Mouse (Mus musculus) megakaryocyte-erythroid progenitor cell, adult 5-6 weeks (primary cell): ENCODE measurements around the gene Gm3095. TPM values are rescaled to one million over a fixed set of nuclear protein-coding genes. Genes with fewer than 3 reads are reported as not detected.
"Not testable (repeated sequence)": the region's sequence is repeated elsewhere in the genome, so short reads cannot be mapped to it uniquely, and the experiment has no call there.

Source experiments
- ATAC-seq: replicated peaks from 2 replicates; pipeline ENCODE4 v1.8.0; 2016; ENCODE audit warnings: mild to moderate bottlenecking, inconsistent platforms; ENCODE audit not compliant: severe bottlenecking, poor library complexity, low FRiP score, low TSS enrichment
- total RNA-seq, 2 experiments: library from RNA; stranded (forward) in 1 of 2; stranded (reverse) in 1 of 2; fragments of 200-1000, 215-1000 nt in 1 of 2; fragments of >200 nt in 1 of 2; fragmentation: Nextera tagmentation in 1 of 2; gene quantifications; 2 replicates each; pipeline ENCODE4 v1.2.3; 2014 to 2017

The Gm3095 gene
- total RNA-seq (2014; fragmentation: Nextera tagmentation) (not detected in 2 replicates), total RNA-seq (2017) (not detected in 2 replicates)

GRCm38 (mm10) chr14:3963247-3963646, at the start of gene Gm3095:
TSS of gene Gm3095 (plus strand) at chr14:3963547.
- ATAC-seq = not testable (repeated sequence)

- ATAC-seq = not testable (repeated sequence)
Observed at GRCm38 (mm10) chr14:3931456-3931855, 31.9 kb upstream of the Gm3095 start, which contains the start of gene Gm3029. TSS of gene Gm3029 (plus strand) at chr14:3931756.

- not testable (repeated sequence) for ATAC-seq
Observed at GRCm38 (mm10) chr14:3998094-3998493, 34.7 kb downstream of the Gm3095 start, which contains the start of gene Gm3099. TSS of gene Gm3099 (plus strand) at chr14:3998394.

Other genes with a start within 250 kb of the Gm3095 start
- not detected in 2 replicates for gene Gm3002, start 153.5 kb upstream of the Gm3095 start, total RNA-seq (2014; fragmentation: Nextera tagmentation)
- gene Gm3002, start 153.5 kb upstream of the Gm3095 start, total RNA-seq (2017) = not detected in 2 replicates
- gene Gm3033, start 117.3 kb upstream of the Gm3095 start, total RNA-seq (2014; fragmentation: Nextera tagmentation) = not detected in 2 replicates
- not detected in 2 replicates for gene Gm3033, start 117.3 kb upstream of the Gm3095 start, total RNA-seq (2017)
- gene Gm2916, start 79.4 kb upstream of the Gm3095 start, total RNA-seq (2014; fragmentation: Nextera tagmentation) = not detected in 2 replicates
- gene Gm2916, start 79.4 kb upstream of the Gm3095 start, total RNA-seq (2017) = not detected in 2 replicates
- not detected in 2 replicates for gene Gm3029, start 31.8 kb upstream of the Gm3095 start, total RNA-seq (2014; fragmentation: Nextera tagmentation)
- gene Gm3029, start 31.8 kb upstream of the Gm3095 start, total RNA-seq (2017) = not detected in 2 replicates
- gene Gm3099, start 34.8 kb downstream of the Gm3095 start, total RNA-seq (2014; fragmentation: Nextera tagmentation) = not detected in 2 replicates
- gene Gm3099, start 34.8 kb downstream of the Gm3095 start, total RNA-seq (2017) = not detected in 2 replicates
- not detected in 2 replicates for gene Gm5796, start 60.4 kb downstream of the Gm3095 start, total RNA-seq (2014; fragmentation: Nextera tagmentation)
- gene Gm5796, start 60.4 kb downstream of the Gm3095 start, total RNA-seq (2017) = not detected in 2 replicates
- not detected in 2 replicates for gene Gm3115, start 120.6 kb downstream of the Gm3095 start, total RNA-seq (2014; fragmentation: Nextera tagmentation)
- gene Gm3115, start 120.6 kb downstream of the Gm3095 start, total RNA-seq (2017) = not detected in 2 replicates
- not detected in 2 replicates for gene Gm8108, start 147.0 kb downstream of the Gm3095 start, total RNA-seq (2014; fragmentation: Nextera tagmentation)
- not detected in 2 replicates for gene Gm8108, start 147.0 kb downstream of the Gm3095 start, total RNA-seq (2017)
- gene Gm3127, start 201.5 kb downstream of the Gm3095 start, total RNA-seq (2014; fragmentation: Nextera tagmentation) = not detected in 2 replicates
- not detected in 2 replicates for gene Gm3127, start 201.5 kb downstream of the Gm3095 start, total RNA-seq (2017)
- not detected in 2 replicates for gene Gm2974, start 219.0 kb downstream of the Gm3095 start, total RNA-seq (2014; fragmentation: Nextera tagmentation)
- not detected in 2 replicates for gene Gm2974, start 219.0 kb downstream of the Gm3095 start, total RNA-seq (2017)